Mouse (Mus musculus): ENCODE data around the gene Hspa12b.
A peak's percentile ranks its signal among the peaks of the same experiment; 100 is the strongest.

The Hspa12b gene

GRCm38 (mm10) chr2:131139886-131140532, 12.9 kb downstream of the Hspa12b start:
- peak; percentile 68; the same call in 1 of the 2 replicates for TF ChIP-seq GATA4 (IDR thresholded peaks at IDR 0.05; ENCODE audit: insufficient replicate concordance, low read length)

- no peak for TF ChIP-seq GATA4 (IDR thresholded peaks at IDR 0.05; ENCODE audit: insufficient replicate concordance, low read length)
Observed at GRCm38 (mm10) chr2:131140533-131140905, 13.4 kb downstream of the Hspa12b start.

- TF ChIP-seq GATA4 (IDR thresholded peaks at IDR 0.05; ENCODE audit: insufficient replicate concordance, low read length): no peak
Observed at GRCm38 (mm10) chr2:131141336-131141986, 14.4 kb downstream of the Hspa12b start.

GRCm38 (mm10) chr2:131142592-131142991, 15.5 kb downstream of the Hspa12b start:
- TF ChIP-seq GATA4 (IDR thresholded peaks at IDR 0.05; ENCODE audit: insufficient replicate concordance, low read length): no peak

GRCm38 (mm10) chr2:131143007-131143780, 16.1 kb downstream of the Hspa12b start:
- no peak for TF ChIP-seq GATA4 (IDR thresholded peaks at IDR 0.05; ENCODE audit: insufficient replicate concordance, low read length)

- TF ChIP-seq GATA4 (IDR thresholded peaks at IDR 0.05; ENCODE audit: insufficient replicate concordance, low read length): no peak
Observed at GRCm38 (mm10) chr2:131145121-131145520, 18.0 kb downstream of the Hspa12b start.

GRCm38 (mm10) chr2:131145536-131145935, 18.5 kb downstream of the Hspa12b start:
- no peak for TF ChIP-seq GATA4 (IDR thresholded peaks at IDR 0.05; ENCODE audit: insufficient replicate concordance, low read length)

- no peak for TF ChIP-seq GATA4 (IDR thresholded peaks at IDR 0.05; ENCODE audit: insufficient replicate concordance, low read length)
Observed at GRCm38 (mm10) chr2:131146193-131147042, 19.3 kb downstream of the Hspa12b start.

GRCm38 (mm10) chr2:131147043-131147365, 19.9 kb downstream of the Hspa12b start:
- TF ChIP-seq GATA4 (IDR thresholded peaks at IDR 0.05; ENCODE audit: insufficient replicate concordance, low read length): no peak

- no peak; the same call in 1 of the 2 replicates for TF ChIP-seq GATA4 (IDR thresholded peaks at IDR 0.05; ENCODE audit: insufficient replicate concordance, low read length)
Observed at GRCm38 (mm10) chr2:131148353-131149253, 21.5 kb downstream of the Hspa12b start.

- no peak for TF ChIP-seq GATA4 (IDR thresholded peaks at IDR 0.05; ENCODE audit: insufficient replicate concordance, low read length)
Observed at GRCm38 (mm10) chr2:131149254-131149578, 22.1 kb downstream of the Hspa12b start.

- TF ChIP-seq GATA4 (IDR thresholded peaks at IDR 0.05; ENCODE audit: insufficient replicate concordance, low read length): no peak
Observed at GRCm38 (mm10) chr2:131152166-131152730, 25.2 kb downstream of the Hspa12b start.

- TF ChIP-seq GATA4 (IDR thresholded peaks at IDR 0.05; ENCODE audit: insufficient replicate concordance, low read length): no peak
Observed at GRCm38 (mm10) chr2:131154036-131154435, 27.0 kb downstream of the Hspa12b start.

GRCm38 (mm10) chr2:131156987-131157386, 29.9 kb downstream of the Hspa12b start:
- no peak for TF ChIP-seq GATA4 (IDR thresholded peaks at IDR 0.05; ENCODE audit: insufficient replicate concordance, low read length)
